Comparison of ENCODE assay signal across 8 mouse cellular contexts in the genomic region with DNA sequence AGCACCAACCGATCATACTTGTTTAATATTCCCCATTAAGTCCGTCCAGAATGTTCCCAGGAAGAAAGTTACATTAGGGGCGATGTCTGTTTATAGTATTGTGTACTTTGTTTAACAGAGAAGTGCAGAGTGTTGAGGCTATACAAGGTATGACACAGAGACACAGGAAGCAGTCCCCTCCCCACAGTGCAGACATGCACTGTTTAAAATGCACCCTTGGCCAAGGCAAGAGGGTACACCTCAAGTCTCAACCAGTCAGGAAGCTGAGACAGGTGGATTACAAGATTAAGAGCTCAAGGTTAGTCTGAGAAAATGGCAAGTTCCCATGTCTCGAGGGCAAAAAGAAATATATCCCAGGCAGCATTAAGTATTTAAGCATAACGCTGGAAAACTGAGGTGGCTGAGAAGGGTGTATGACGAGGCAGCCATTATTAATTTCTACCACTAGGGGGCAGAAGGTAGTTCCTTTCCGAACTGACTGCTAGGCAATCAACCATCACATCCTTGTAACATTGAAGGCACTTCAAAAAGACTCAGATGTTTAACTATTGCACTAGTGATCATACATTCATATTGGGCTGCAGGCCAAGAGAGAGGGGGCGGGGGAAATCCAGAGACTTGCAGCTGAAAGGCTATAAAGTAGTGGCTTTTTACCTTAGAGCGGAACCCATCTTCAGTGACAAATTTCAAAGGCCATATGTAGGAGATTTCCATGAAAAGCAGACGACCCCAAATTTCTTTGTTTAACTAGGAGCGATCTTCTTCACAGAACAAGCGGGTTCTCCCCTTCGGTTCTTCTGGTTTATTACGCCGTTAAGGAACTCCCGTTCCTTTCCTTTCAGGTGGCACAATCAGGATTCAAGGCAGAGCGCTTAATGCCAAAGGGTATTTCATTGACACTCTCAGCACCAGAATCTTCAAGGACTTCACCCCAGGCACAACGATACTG. TPM values are rescaled to one million over a fixed set of nuclear protein-coding genes. Genes with fewer than 3 reads are reported as not detected.
DNase-seq lines count a peak whose midpoint lies in the region; ATAC-seq and TF ChIP-seq lines count a peak whose summit lies in the region.
"Had no signal": no experiment of that assay in that cellular context is flagged by ENCODE, and none has a peak within 500 bp of the region (broad histone marks: within the 10 kb centered on the region; RNA-seq: fewer than 3 reads in every experiment).

No protein-coding gene starts in this region.

- no peak overlapping the region for H3K4me3 ChIP-seq in heart, adult 2 months
- no peak overlapping the region for H3K4me3 ChIP-seq in lung, postnatal 0 days (ENCODE audit: low read depth, low read length)
- H3K4me3 ChIP-seq: erythroblast, embryonic 14.5 days had no signal

- no peaks in the 10 kb centered on the region; the same call in 1 of the 2 replicates for H3K4me1 ChIP-seq in heart, adult 2 months (ENCODE audit: control insufficient read depth, insufficient read depth, low read length)
- H3K4me1 ChIP-seq in lung, postnatal 0 days (ENCODE audit: insufficient read depth, low read depth, low read length) = no peaks in the 10 kb centered on the region; the same call in 1 of the 2 replicates

- peaks cover 4% of the 10 kb centered on the region; the same call in 1 of the 2 replicates for H3K36me3 ChIP-seq in heart, adult 2 months (ENCODE audit: control insufficient read depth, insufficient read depth, low read length)
- no peaks in the 10 kb centered on the region for H3K36me3 ChIP-seq in lung, postnatal 0 days (ENCODE audit: insufficient read depth, low read length)

- TF ChIP-seq EP300 in heart, adult 2 months (IDR thresholded peaks at IDR 0.05; ENCODE audit: insufficient read depth, low read depth, low read length) = no peak
- peak; percentile 64 for TF ChIP-seq EP300 in lung, postnatal 0 days (IDR thresholded peaks at IDR 0.05)

- H3K27ac ChIP-seq in heart, adult 2 months = no peak overlapping the region
- H3K27ac ChIP-seq in lung, postnatal 0 days (ENCODE audit: low read length) = peak overlapping the region; percentile 81

- H3K4me2 ChIP-seq in lung, postnatal 0 days (replicated peaks; ENCODE audit: low read depth, low read length) = 0 out of 2 replicates have a peak overlapping the region, but pooled peaks have one; percentile 15

- no peaks in the 10 kb centered on the region for H3K9me3 ChIP-seq in lung, postnatal 0 days (ENCODE audit: low read length)

- WGBS in heart, adult 2 months = 75% methylated on average over 18 of the region's 18 CpGs
- 39% methylated on average over 18 of the region's 18 CpGs for WGBS in lung, postnatal 0 days

- intact Hi-C loops in heart, adult 2 months (cut with DNase I) = loop anchor here (2.0 to 10.0 kb wide), 4 partner anchors 32 to 786 kb away; no protein-coding TSS in a partner anchor

- no peaks in the 10 kb centered on the region for H3K27me3 ChIP-seq in heart, adult 2 months (ENCODE audit: control insufficient read depth, insufficient read depth, low read length)
- H3K27me3 ChIP-seq in lung, postnatal 0 days (replicated peaks; ENCODE audit: insufficient read depth, low read length) = no peaks in the 10 kb centered on the region

- ATAC-seq in lung, postnatal 0 days = peak; percentile 73

- H3K9ac ChIP-seq in heart, adult 2 months (ENCODE audit: low read depth, low read length) = no peak overlapping the region
- no peak overlapping the region for H3K9ac ChIP-seq in lung, postnatal 0 days (replicated peaks; ENCODE audit: low read depth)

- peak; percentile 17 for DNase-seq in thymus, postnatal 0 days (ENCODE audit: low spot score)
- no peak for DNase-seq in thymus, adult 18-20 months
- DNase-seq in cerebellum, adult 9-11 months = peak; percentile 10
- DNase-seq in heart, adult 2 months = peak in 1 of 2 experiments; percentile 22
- peak; percentile 61 to 70 for DNase-seq in kidney, postnatal 36 days
- peak; percentile 90 for DNase-seq in lung, postnatal 0 days (ENCODE audit: low spot score)
- DNase-seq in testis, postnatal 10 days (ENCODE audit: low spot score) = peak; percentile 62

- peak; percentile 85 for TF ChIP-seq CTCF in heart, adult 2 months (IDR thresholded peaks at IDR 0.05)
- TF ChIP-seq CTCF in lung, postnatal 0 days (IDR thresholded peaks at IDR 0.05) = peak; percentile 88

- no peaks in the 10 kb centered on the region for H3K79me2 ChIP-seq in heart, adult 2 months (replicated peaks; ENCODE audit: control insufficient read depth, insufficient read depth, low read length)

- no peak for TF ChIP-seq POLR2A in heart, adult 2 months (IDR thresholded peaks at IDR 0.05; ENCODE audit: insufficient read depth, low read depth, low read length)

RNA-seq across cellular contexts. Expression of a gene that starts 27.8 kb away (rescaled TPM):
- polyA plus RNA-seq in thymus, postnatal 0 days (2015; fragmentation: Nextera tagmentation; extraction: Ambion mirVana) = not detected in 2 replicates
- not detected for total RNA-seq in heart, adult 2 months (2021)
- not detected in 2 replicates for polyA plus RNA-seq in heart, adult 2 months (2012; rRNA removed)
- not detected in 2 replicates for polyA plus RNA-seq in lung, postnatal 0 days (2015; fragmentation: Nextera tagmentation; extraction: Ambion mirVana)
- polyA plus RNA-seq: erythroblast, embryonic 14.5 days had no signal

Comparison
In these comparisons a context has a peak if more than half of its experiments do, and no peak if none do; other contexts are left out.
1. DNase-seq: peak in thymus, postnatal 0 days (single experiment), cerebellum, adult 9-11 months (single experiment), kidney, postnatal 36 days (2 of 2), lung, postnatal 0 days (single experiment) and testis, postnatal 10 days (single experiment); none in thymus, adult 18-20 months (0 of 2).